Mouse (Mus musculus) T-cell, adult 66 days (primary cell): Measurements from ENCODE around the gene Plekhh3. TPM values are rescaled to one million over a fixed set of nuclear protein-coding genes. Genes with fewer than 3 reads are reported as not detected.

Experiments used
- total RNA-seq, 2 experiments: library from RNA; stranded (reverse); gene quantifications; 3 replicates in 1 of 2; 4 replicates in 1 of 2; pipeline ENCODE4 v1.2.4; 2023

Plekhh3 gene
- total RNA-seq: 1 to 10 TPM in 1 of 2 experiments, under 1 TPM in 1; 0.73 to 1.1 TPM

GRCm38 (mm10) chr11:101170811-101171610, at the start of gene Plekhh3:
TSS of gene Plekhh3 (minus strand) at chr11:101171351.

GRCm38 (mm10) chr11:101174851-101175628, 3.9 kb upstream of the Plekhh3 start, which contains the start of gene Ccr10:
TSS of gene Ccr10 (minus strand) at chr11:101175443.

GRCm38 (mm10) chr11:101170354-101170810, 769 bp downstream of the Plekhh3 start, which contains the start of gene Cntnap1:
TSS of gene Cntnap1 (plus strand) at chr11:101170523.

GRCm38 (mm10) chr11:101155728-101156371, 15.3 kb downstream of the Plekhh3 start, which contains the start of gene Tubg2:
TSS of gene Tubg2 (plus strand) at chr11:101155907.

GRCm38 (mm10) chr11:101119761-101120544, 51.2 kb downstream of the Plekhh3 start, which contains the start of the genes Retreg3 and Tubg1:
TSS of gene Retreg3 (minus strand) at chr11:101119893.
TSS of gene Tubg1 (plus strand) at chr11:101119938.

Other genes with a start within 250 kb of the Plekhh3 start
- 100 to 1,000 TPM; 263 to 271 TPM for gene Stat3, start 231.8 kb downstream of the Plekhh3 start, total RNA-seq
- under 1 TPM; 0.27 to 0.82 TPM for gene Cavin1, start 200.5 kb downstream of the Plekhh3 start, total RNA-seq
- 1 to 10 TPM; 2.2 to 4.0 TPM for gene Atp6v0a1, start 161.9 kb downstream of the Plekhh3 start, total RNA-seq
- 10 to 100 TPM in 1 of 2 experiments, 1 to 10 TPM in 1; 8.9 to 17.3 TPM for gene Naglu, start 101.3 kb downstream of the Plekhh3 start, total RNA-seq
- gene Hsd17b1, start 92.9 kb downstream of the Plekhh3 start, total RNA-seq: 1 to 10 TPM; 1.3 to 1.7 TPM
- gene Coasy, start 88.8 kb downstream of the Plekhh3 start, total RNA-seq: 10 to 100 TPM; 12.7 to 17.8 TPM
- 10 to 100 TPM; 37.2 to 41.9 TPM for gene Mlx, start 84.1 kb downstream of the Plekhh3 start, total RNA-seq
- 1 to 10 TPM; 2.7 to 4.0 TPM for gene Psmc3ip, start 75.9 kb downstream of the Plekhh3 start, total RNA-seq
- 10 to 100 TPM; 80.7 to 89.4 TPM for gene Retreg3, start 51.5 kb downstream of the Plekhh3 start, total RNA-seq
- gene Tubg1, start 51.4 kb downstream of the Plekhh3 start, total RNA-seq: 10 to 100 TPM; 16.2 to 19.9 TPM
- 1 to 10 TPM; 2.3 to 2.7 TPM for gene Tubg2, start 15.4 kb downstream of the Plekhh3 start, total RNA-seq
- gene Cntnap1, start 828 bp downstream of the Plekhh3 start, total RNA-seq: under 1 TPM; 0.24 to 0.44 TPM
- 1 to 10 TPM in 1 of 2 experiments, under 1 TPM in 1; 0.44 to 1.5 TPM for gene Ccr10, start 4.1 kb upstream of the Plekhh3 start, total RNA-seq
- gene Ezh1, start 55.1 kb upstream of the Plekhh3 start, total RNA-seq: 10 to 100 TPM; 89.4 to 98.1 TPM
- not detected for gene Ramp2, start 74.7 kb upstream of the Plekhh3 start, total RNA-seq
- 10 to 100 TPM; 62.5 to 71.6 TPM for gene Vps25, start 82.4 kb upstream of the Plekhh3 start, total RNA-seq
- 1 to 10 TPM; 1.2 to 1.8 TPM for gene Wnk4, start 89.2 kb upstream of the Plekhh3 start, total RNA-seq
- not detected for gene Cntd1, start 107.7 kb upstream of the Plekhh3 start, total RNA-seq
- 10 to 100 TPM; 38.7 to 39.1 TPM for gene Coa3, start 107.8 kb upstream of the Plekhh3 start, total RNA-seq
- 100 to 1,000 TPM; 207 to 215 TPM for gene Becn1, start 130.9 kb upstream of the Plekhh3 start, total RNA-seq
- 100 to 1,000 TPM; 126 to 147 TPM for gene Psme3, start 144.9 kb upstream of the Plekhh3 start, total RNA-seq
- gene Aoc2, start 153.7 kb upstream of the Plekhh3 start, total RNA-seq: 10 to 100 TPM; 23.2 to 25.3 TPM
- 1 to 10 TPM in 1 of 2 experiments, under 1 TPM in 1; 0.73 to 1.1 TPM for gene Aoc3, start 159.3 kb upstream of the Plekhh3 start, total RNA-seq
- gene G6pc, start 196.2 kb upstream of the Plekhh3 start, total RNA-seq: not detected
- gene Aarsd1, start 246.3 kb upstream of the Plekhh3 start, total RNA-seq: 10 to 100 TPM; 23.3 to 30.8 TPM